Mouse (Mus musculus) right cerebral cortex, adult 18-20 months (tissue): ENCODE results near the gene Fastkd5.
A peak's percentile ranks its signal among the peaks of the same experiment; 100 is the strongest.

ENCODE experiments used
- DNase-seq: peaks from one replicate; pipeline ENCODE4 v3.0.0; 2022; ENCODE audit warnings: mixed read lengths

Gene Fastkd5

DNA sequence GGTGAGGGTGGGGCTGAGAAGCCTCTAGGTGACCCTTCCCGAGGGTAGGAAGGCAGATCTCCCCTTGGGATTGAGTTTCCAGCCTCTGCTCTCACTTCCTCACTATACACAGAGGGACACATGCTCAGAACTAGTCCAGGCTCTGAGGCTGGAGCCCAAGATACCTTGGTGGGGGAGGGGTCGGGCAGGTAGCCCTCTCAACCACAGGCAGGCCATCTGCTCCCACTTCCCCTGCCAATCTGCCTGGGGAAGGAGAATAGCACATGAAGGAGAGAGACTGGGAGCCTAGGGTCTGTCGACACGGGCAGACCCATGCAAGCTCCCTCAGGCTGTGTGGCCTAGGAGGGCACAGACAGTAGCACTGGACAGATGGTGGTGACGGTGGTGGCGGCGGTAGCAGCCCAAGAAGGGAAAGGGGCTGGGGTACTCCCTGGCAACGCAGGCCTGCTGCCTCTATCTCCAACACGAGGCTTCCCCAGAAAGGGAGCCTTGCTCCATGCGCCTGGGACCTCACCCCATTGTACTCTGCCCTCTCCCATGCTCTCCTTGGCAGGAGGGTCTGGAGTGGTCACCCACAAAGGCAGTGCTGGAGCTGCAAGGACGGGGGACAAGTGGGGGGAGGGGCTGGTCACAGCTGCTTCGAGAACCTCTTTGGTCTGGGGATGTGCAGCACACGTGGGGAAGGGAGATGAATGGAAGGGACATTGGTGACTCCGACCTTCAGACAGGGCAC is 4.3 kb upstream of the Fastkd5 start:
- no peak for DNase-seq

DNA sequence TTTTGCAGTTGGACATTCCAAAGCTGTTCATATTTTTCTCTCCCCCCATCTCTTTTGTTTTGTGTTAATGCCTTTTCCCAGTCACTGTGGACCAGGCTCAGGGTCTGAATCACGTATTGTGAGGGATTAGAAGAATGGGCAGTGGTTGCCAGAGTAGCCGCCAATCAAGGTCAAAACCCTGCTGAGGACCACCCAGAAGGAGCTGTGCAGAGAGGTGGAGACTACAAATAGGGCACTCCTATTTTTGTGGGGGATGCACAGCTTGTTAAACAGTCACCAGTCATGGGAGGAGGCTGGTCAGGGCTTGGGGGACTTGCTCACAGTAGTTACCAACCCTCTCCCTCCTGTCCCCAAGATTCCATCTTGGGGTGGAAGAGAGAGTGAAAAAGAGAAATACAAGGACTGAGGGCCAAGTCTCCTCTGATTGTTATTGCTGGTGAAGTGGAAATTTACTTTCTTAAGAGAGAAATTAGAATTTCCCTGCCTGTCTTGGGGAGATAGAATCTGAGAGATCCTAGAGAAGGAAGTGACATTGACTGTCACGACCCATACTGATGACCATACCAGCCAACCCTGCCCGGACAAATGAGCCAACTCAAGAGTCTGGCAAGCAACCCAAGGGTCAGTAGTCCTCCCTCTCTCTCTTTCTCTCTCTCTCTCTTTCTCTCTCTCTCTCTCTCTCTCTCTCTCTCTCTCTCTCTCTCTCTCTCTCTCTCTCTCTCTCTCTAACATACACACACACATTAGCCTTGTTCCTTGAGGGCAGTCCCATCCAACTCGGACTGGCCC is 3.3 kb upstream of the Fastkd5 start:
- no peak for DNase-seq

DNA sequence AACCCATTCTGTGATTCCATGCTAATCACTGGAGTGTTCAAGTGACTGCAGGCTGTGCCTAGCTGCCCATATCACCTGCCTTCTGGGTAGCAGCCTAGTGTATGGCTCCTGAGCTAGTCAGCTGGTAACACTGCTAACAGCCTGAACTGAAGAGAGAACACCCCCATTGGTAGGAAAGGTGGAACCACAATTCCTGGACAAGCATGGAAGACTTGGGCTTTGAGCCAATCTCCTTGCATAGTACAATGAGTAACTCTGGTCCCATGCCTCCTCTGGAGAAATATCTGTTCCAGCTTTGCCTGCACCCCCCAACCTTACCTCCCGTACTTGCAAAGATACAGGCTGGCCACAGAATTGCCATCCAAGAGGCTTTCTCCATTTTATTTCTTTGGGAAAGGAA is 2.6 kb upstream of the Fastkd5 start:
- peak; percentile 52 for DNase-seq

DNA sequence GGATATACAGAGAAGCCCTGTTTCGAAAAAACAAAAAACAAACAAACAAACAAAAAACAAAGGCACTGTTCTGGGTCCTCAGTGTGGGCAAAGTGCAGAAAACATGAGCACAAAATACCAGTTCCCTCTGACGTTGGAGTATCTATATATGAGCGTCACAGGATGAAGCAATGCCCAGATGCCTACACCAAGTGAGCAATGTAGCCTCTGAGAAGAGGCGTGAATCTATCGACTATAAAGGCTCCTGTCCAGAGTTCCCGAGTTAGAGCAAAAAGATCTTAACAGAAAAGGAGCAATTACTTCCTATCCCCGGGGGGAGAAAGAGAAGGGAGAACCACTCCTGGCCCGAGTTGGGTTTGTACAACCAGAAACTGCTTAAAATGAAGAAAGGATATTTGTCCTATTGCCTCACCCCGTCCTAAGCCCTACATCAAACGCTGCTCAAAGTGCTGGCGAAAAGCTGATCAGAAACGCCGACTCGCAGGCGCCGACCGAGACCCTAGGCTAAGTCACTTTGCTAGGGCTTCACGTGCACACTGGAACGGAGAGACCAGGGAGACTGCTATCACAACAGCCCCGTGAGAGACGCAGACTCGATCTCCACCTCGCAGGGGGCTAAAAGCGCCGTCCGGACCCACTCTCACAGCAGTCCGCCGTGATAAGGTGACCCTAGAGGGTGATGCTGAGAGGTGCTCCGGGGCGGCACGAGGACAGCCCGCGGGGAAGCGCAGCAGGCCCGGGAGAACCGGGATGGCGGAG is 568 bp downstream of the Fastkd5 start:
- no peak for DNase-seq

DNA sequence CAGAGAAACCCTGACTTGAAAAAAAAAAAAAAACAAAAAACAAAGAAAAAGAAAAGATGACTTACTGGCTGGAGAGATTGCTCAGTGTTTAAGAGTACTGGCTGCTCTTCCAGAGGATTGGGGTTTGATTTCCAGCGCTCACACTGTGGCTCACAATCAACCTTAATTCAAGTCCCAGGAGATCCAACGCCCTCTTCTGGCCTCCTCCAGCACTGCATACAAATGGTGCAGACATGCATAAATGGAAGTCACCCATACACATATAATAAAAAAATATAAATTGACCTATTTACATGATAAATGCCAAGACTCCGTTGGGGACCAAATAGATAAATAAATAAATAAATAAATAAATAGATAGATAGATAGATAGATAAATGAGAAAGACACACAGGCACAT is 1.4 kb downstream of the Fastkd5 start:
- DNase-seq = no peak

DNA sequence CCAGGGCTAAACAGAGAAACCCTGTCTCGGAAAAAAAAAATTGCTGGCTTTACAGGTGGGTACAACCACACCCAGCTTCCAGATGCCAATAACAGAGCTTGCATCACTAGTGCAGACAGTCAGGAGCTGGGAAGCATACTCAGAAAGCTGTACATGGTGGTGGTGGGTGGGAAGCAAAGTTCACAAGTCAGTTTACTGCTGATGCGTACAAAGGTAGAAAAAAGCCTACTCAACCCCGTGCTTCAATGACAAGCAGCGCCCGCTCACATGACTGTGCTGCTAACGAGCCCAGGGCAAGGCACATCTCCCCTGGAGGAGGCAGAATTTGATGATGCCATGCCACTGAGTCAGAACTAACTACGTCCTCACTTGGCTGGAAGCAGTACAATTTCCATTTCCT is 10.9 kb downstream of the Fastkd5 start:
- DNase-seq = no peak

DNA sequence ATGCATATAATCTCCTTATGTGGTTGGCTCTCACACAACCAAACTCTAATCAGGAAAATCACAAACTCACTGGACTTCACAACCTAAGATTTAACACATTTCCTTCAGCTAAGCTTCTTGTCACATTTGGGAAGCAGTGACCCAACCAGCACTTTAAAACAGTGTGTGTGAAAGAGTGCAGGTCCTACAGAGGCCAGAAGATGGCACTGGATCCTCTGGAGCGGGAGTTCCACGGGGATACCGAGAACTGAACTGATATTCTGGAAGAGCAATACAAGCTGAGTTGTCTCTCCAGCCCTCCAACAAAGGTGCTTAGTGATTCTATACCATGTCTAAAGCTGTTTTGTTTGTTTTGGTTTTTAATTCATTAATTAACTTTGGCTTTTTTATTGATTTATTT is 16.7 kb downstream of the Fastkd5 start:
- DNase-seq = no peak

DNA sequence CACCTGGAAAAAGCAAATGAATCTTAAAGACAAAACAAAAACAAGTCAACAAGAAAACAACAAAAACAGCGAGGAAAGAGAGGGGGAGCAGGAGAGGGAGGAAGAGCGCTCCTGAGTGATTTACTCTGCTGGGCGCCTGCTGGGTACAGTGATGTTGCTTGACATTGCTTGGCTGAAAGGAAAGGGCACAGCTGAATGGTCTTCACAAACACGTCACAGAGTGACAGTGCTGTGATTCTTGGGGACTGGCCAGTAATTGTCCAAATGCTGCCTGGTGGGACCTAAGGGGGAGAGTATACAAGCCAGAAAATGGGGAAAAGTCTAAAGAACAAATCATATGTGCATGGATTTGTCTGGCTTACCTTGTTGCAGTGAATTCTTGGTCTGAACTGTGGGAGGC is 27.6 kb downstream of the Fastkd5 start:
- DNase-seq = no peak

DNA sequence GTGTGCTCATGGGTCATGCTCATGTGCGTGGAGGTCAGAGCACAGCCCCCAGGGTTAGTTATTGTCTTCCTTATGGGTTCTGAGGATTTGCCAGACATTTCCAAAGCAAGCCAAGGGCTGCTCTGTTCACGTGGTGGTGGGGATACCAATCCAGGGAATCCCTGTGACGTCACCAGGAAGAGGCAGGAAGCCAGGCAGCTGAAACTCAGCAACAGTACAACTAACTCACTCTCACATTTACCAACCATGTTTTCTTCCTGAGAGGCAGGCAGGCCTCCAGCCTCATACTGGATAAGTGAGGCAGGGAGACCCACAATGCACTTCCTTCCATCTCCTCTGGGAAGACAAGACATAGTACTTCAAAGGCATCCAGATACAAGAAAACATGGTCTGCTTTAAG is 31.4 kb downstream of the Fastkd5 start:
- no peak for DNase-seq

DNA sequence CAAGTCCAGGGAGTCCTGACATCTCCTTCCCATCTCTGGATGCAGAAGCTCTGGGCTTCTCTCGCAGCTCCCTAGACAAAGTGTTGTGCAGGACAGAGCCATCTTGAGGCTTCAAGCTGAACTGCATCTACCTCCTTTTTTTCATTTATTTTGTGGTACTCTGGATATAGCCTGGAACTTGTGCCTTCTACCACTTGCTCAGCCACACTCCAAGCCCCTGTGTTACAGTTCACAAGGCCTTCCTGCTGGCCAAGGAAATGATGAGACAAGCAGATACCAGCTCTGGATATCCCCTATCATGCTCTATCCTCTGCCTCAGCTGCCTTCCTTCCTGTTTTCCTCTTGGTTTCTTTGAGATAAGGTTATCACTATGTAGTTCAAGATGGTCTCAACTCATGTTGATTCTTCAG is 32.2 kb downstream of the Fastkd5 start:
- DNase-seq = peak; percentile 54

DNA sequence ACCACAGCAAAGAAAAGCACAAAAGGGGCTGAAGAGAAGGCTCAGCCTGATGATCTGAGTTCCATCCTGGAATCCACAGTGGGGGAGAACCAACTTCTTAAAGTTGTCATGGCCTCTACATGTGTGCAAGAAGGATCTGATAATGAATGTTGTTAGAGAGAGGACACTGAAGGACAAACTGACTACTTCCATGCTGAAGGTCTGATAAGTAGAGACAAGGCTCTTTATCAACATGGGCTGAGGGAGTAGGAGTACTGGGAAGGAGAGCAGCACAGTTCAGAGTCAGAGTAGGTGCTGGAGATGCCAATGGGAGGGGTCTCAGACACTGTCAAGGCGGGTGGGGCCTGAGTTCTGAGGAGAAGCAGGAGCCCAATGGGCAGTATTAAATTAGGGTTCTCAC is 34.2 kb downstream of the Fastkd5 start:
- no peak for DNase-seq

DNA sequence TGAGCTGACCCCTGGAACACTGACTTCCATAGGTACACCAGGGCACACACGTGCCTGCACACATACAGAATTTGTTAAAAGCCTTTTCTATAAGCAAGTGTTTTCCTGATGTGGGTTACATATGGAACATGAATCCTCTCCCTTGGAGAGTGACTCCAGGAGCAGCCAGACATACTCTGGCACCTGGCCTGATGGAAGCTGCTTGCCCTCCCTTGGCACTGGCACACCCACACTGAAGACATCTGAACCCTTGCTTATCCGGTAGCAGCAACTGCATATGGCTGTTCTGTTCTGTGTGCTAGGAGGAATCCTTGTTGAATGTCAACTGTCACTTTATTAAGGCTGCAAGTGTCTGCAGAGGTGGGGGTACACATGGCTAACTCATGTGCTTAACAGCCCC is 38.8 kb downstream of the Fastkd5 start:
- DNase-seq = no peak

DNA sequence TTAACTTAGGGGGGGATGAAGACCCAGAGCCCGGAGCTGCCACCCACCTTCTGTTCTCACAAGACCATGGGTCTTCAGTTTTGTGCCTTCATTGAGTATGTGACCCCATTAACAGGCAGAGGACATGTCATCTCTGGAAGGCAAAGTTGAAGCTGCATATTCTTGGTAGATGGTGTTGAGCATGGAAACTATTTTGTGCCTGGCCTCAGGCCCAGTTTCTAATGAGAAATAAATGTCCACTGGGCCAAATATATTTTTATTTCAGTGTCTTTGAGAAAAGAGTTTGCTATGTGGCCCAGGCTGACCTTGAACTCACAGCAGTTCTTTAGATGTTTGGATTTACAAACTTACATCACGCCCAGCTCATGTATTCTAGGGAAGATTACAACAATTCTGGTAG is 40.1 kb downstream of the Fastkd5 start:
- no peak for DNase-seq

DNA sequence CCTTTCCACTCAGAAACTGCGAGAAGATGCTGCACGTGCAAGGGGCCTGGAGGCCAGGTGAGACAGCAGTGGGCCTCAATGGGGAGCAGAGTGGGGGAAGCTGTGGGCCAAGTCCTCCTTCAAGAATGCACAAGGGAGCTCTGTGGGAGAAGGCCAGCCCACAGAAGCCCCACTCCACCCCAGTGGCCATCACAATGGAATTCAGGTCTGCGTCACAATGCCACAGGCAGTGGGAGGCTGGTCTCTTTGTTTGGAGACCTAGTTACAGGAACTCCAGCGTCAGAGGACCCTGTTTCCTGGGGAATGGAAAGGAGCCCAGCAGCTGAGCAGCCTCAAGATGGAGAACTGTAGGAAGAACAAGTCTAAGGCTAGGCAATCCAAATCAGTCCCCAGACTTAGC is 40.7 kb downstream of the Fastkd5 start:
- no peak for DNase-seq

DNA sequence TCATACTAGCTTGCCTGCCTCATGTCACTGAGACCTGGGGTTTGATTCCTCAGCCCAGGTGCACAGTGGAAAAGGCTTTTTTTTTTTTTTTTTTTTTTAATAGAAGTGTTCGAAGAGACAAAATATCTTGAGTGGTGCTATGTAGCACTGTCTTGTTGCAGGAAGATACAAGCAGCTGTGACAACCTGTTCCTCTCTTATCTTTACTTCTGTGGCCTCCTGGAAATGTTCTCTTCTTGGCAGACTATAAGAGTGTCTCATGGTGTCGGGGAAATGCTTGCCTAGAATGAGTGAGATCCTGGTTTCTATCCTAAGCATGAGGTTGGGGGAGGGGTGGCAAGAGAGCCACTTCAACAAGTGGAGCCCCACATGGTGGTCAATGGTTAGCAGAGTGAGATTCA is 41.5 kb downstream of the Fastkd5 start:
- DNase-seq = no peak

DNA sequence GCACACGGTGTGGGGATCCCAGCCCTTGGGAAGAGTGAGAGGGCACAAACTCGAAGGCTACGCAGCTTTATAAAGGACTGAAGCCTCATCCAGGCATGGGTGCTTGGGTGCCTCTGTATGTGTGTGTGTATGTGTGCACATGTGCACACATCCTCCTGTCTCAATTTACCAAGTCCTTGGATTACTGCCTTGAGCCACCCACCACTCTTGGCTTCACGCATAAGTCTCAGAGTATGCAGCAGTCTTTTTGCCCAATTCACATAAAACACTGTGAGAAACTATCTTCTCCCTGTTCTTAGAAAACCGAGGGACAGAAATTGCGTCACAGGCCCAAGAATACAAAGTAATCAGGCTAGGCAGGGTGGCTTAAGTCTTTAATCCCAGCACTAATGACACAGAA is 43.8 kb downstream of the Fastkd5 start:
- peak; percentile 63 for DNase-seq

DNA sequence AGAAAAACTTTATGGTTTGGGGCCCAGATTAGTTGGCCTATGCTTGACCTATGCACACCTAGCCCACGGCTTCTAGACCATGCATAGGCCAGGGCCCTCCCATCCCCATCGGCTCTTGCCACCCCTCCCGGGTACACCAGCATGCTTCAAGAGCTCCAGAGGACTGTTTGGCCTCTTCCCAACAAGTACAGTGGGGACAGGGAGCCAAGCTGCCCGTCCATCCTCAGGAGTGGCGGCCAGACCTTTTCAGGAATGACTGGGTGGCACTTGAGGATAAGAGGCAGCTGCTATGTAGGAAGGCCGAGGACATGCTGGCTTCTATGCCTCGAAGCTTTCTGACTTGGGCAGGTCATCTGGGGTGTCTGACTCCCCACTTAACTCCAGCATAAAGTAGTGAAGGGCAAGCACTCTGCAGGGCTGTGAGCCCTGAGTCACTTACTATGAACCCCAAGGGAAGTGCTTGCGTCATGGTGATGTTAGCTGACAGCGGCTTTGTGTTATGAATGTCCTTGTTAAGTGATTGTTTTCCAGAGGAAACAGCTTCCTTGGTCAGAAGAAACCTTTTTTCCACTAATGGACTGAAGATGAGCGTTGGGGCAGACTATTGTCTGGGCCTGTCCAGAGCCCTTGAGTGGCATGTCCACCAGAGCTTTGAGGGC is 45.8 kb downstream of the Fastkd5 start:
- DNase-seq = no peak

DNA sequence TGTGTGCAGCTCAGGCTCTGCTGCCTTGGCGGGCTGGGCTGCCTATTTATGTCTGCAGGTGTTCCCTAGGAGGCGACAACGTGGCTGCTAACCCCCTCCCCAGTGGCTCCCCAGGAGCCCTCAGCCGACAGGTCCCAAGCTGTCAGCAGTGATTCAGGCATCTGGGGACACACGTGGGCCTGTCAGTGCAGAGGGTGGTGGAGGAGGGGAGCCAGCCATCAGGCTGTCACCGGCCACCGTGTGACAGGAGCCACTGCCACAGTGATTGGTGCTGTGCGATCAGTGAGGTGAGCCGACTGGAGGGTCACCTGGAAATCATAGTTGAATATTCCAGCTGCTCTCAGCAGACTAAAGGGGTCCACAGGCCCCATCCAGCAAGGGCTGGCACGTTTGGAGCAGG is 47.3 kb downstream of the Fastkd5 start, which contains the start of gene Avp:
TSS of gene Avp (minus strand) at position 3 of the 400 bp plus-strand sequence.
- no peak for DNase-seq

DNA sequence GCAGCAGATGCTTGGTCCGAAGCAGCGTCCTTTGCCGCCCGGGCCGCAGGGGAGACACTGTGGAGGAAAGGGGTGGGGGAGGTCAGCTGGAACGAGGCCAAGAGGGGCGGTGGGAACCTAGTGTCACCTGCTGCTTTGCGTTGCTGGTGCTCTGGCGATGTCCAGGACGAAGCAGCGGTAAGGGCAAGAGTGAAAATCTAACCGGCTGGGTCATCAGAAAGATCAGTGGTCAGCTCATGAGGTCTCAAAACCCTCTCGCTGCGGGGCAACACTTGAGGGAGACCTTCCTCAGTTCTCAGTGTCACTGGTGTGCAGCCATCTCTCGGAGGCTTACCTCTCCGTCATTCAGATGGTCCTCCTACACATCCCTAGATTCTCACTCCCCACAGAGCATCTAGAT is 48.6 kb downstream of the Fastkd5 start:
- no peak for DNase-seq

DNA sequence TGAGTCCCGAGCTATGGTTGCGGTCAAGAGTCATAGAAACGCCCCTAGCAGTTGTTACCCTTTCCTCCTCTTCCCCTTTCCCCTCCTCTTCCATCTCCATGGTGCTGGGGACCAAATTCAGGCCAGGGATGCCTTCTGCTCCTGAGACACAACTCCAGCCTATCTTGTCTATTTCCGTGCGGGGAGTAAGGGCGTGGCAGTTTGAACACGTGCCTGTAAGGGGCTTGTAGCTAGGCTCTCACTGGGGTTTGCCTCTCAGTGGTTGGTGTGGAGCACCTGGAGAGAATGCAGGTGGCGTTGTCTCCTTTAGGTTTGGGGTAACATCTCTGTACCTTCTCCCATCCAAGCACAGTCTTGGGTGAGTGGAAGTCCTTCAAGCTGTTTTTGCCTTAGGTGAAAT is 50.0 kb downstream of the Fastkd5 start:
- DNase-seq = no peak

DNA sequence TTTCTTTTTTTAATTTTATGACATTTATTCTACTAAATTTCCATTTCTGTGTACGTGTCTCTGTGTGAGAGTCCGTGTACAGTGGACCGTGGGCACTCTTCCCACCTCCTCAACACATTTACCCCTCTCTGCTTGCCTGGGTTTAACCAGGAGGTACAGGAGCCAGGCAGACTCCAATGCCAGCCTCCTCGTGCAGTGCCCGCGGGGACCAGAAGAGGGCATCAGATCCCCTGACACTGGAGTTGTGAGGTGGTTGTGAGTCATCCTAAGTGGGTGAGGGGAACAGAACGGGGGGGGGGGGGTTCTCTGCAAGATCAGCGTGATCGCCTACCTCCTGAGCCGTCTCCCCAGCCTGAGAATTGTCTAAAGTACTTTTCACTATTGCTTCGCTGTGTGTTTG is 51.7 kb downstream of the Fastkd5 start:
- peak; percentile 76 for DNase-seq

DNA sequence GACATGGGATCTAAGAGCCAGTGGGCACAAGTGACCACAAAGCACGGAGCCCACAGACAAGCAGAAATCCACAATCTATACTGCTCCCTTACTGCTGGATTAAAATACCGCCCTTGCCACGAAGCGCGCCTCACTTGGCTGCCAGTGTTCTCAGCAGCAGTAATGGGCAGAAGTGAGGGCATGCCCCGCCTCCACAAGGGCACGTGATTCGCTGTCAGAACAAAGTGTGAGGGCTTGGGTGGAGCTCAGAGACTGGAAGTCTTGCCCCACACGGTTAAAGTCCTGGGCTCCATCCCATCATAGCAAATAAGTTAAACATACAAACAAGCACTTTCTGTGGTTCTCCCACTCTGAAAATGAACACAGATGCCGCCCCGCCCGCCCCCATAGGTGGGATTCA is 52.2 kb downstream of the Fastkd5 start:
- DNase-seq = no peak

DNA sequence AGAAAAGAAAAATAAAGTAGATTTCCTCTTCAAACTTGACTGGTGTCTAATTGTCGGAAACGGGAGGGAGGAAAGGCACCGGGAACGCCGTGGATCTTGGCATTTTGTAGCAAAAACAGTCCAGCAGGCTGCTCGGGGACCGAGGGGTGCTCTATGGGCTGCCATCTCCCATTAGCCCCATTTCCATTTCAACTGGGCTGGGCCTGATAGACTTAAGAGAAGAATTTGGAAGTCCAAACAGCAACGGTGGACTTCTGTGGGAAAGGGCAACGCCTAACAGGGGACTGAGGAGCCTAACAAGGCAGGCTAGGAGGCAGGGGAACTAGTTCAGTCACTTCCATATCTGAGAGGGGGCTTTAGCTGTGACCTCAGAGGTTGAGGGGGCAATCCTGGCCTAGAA is 52.8 kb downstream of the Fastkd5 start:
- DNase-seq = no peak
